Mouse (Mus musculus): ENCODE measurements around the gene Mgll.

DNA sequence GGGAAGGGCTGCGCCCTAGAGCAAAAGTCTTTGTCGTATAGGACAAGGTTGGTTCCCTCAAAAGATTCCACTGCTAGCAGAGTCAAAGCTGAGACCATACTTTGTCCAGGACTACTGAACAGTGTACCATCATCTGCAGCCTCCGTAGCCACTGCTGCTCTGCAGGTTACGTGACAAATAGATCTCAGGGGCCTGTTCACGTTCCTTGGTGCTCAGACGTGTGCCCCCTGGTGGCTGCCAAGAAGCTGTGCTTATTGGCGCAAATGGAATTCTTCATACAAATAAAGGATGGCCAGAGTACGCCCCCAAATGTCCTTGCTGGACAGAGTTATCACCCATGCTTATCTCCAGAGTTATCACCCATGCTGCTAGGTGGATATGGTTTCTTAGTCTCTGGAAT lies 107.2 kb downstream of the Mgll start:
- TF ChIP-seq CTCF (IDR thresholded peaks at IDR 0.05; ENCODE audit: borderline replicate concordance, insufficient read depth, low read length) (peak; percentile 83), POLR2A (IDR thresholded peaks at IDR 0.05; ENCODE audit: low read depth, low read length) (no peak)
